Mouse (Mus musculus): Measurements from ENCODE around the gene Coro1b.
"Not testable (repeated sequence)": the region's sequence is repeated elsewhere in the genome, so short reads cannot be mapped to it uniquely, and the experiment has no call there.

Gene Coro1b

DNA sequence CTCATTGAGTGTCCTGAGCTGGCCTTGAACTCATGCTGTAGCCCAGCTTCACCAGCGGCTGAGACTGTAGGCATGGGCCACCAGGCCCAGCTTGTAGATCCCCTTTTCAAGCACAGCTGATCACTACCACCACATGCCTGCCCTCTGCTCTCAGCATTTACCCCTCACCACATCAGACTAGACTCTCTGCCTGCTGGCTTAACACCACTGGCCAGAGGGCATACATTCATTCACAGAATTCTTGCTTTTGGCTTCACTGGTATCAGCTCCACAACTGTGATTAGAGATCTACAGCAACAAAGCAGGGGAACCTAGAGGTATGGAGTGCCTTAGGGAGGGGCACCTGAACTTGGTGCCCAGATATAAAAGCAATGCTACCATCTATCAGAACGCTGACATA is 27.9 kb upstream of the Coro1b start:
- no peak for DNase-seq (ENCODE audit: low read depth)

DNA sequence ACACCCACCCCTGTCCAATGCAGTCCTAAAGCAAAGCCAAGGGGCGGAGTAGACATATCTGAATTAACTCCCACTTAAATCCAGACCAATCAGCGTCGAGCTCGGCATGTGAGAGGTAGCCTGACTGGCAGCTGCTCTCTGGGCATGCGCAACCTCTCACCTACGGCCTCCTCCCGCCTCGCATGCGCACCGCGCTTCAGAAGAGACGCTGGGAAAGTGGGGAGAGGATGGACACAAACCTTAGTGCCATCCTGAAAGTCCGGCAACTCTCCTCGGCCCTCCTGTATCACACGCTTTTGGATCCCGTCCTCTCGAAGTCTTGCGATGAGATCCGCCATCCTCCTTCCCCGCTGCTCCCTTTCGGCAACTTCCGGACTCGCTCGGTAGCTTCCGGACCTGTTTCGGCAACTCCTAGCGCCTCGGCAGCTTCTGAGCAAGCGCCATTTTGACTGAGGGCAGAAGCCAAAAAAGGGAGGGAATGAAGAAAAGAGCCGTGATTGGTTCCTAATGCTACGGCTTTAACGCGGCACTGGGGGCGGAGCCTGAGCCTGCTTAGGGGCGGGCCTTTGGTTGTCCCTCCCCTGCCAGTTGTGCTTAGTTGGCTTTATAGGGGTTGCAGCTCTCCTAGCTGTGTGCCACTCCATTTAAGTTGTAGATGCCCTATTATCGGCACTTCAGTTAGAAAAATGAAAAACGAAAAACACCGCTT is 27.2 kb upstream of the Coro1b start:
- DNase-seq (ENCODE audit: low read depth) = peak; percentile 100

DNA sequence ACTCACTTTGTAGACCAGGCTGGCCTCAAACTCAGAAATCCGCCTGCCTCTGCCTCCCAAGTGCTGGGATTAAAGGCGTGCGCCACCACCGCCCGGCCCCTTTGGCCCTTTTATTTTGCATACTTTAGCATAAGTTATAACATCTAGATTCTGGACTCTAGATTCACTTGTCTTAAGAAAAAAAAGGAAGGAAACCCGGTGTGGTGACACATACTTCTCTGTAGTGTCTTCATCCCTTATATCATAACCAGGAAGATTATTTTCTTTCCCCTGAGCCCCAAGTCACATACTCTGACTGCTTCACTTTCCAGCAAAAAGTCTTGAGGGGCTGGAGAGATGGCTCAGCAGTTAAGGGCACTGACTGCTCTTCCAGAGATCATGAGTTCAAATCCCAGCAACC is 26.5 kb upstream of the Coro1b start:
- DNase-seq (ENCODE audit: low read depth) = peak; percentile 47

DNA sequence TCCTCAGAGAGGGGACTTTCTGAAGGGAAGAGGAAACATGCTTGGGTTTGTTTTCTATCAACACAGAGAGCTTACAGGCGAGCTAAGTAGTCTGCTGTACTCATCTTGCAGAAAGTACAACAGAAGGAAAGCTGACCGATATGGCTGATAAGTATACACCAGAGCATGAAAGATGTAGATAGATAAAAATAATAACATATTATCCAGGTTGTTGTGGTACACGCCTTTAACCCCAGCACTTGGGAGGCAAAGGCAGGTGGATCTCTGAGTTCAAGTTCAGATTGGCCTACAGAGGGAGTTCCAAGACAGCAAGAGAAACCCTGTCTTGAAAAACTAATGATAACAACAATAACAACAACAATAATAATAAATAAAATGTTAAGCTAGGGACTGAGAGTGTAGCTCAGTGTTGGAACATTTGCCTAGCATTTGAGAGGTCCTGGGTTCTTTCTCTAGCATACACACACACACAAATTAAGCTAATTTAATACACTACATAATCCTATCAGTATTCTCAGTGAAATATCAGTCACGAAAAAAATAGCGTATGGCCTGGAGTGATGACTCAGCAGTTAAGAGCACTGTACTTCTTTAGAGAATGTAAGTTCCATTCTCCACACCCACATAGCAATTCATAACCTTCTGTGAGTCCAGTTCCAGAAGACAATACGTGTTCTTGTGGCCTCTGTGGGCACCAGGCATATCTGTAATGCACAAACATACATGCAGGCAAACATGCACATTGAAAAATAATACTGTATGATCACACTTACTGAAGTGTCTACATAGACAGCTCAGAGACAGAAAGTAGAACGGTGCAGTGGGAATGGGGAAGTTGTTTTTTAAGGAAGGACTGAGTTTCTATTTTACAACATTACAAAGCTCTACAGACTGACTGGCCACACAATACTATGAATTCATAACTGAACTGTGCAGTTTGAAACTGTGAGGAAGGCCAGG is 25.7 kb upstream of the Coro1b start:
- DNase-seq (ENCODE audit: low read depth) = peak; percentile 40

DNA sequence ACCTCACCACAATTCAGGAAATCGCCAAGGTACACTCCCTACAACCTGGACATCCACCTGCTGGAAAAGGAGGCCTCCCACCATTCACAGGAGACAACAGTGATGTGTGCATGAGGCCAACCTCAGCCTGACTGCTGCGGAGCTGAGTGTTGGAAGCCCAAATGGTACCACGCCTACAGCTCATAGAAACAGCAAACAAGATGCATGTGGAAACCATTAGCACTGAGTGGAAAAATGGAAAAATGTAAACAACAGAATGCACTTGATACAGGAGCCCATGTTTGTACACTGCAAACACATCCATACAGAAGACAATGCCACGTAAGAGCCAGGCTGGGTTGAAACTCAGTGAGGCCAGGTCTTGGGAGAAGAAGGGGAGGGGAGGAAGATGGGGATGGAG is 24.0 kb upstream of the Coro1b start:
- DNase-seq (ENCODE audit: low read depth) = no peak

DNA sequence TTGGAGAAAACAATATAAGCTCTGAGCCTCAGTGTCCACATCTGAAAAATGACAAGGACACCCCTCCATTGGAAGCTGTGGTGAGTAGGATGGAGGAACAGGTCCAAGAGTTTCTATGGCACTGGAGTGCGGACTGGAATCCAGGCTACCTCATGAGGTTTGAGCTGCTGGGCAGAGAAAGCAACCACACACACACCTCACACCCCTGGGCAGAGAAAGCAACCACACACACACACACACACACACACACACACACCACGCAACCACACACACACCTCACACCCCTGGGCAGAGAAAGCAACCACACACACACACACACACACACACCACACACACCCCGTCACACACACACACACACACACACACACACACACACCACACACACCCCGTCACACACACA is 23.2 kb upstream of the Coro1b start:
- peak; percentile 64 for DNase-seq (ENCODE audit: low read depth)

DNA sequence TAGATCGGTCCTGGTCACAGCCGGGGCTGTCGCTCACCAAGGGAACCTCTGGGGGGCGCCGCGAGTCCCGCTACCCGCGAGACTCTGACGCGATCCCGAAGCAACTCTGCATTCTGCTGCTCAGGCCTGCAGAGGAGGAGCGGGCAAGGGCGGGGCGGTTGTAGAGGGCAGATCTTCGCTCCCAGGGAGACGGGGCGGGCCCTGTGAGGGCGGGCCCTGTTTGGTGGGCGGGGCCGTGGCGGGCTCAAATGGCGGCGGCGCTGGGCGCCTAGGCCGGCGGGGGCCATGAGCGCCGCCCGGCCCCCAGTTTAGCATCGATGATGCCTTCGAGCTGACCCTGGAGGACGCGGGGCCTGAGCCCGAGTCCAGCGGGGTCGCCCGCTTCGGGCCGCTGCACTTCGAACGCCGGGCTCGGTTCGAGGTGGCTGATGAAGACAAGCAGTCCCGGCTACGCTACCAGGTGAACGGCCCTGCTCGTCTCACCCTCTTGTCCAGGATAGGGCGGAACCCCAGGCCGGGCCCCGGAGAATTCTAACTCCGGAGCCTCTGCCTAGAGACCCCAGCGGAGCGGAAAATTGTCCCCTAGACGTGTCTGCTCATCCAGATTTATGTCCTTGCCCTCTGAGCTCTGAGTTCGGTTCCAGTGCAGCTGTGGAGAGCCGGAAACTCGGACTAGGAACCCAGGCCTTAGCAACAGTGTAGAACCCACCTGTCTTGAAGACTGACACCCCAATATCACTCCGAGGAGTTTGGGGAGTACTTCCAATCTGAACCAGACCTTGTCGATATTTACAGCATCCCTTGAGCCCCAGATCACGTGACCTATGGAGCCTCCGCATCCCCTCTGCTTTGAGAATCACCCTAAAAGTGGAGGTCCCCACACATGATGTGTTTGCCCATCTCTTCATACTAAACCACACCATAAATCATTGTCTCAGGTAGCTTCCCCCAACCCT is 22.4 kb upstream of the Coro1b start, which contains the start of gene Aip:
Gene Aip, minus strand, starts transcription at position 118 of the 956 bp plus-strand sequence.
- DNase-seq (ENCODE audit: low read depth) = peak; percentile 98

DNA sequence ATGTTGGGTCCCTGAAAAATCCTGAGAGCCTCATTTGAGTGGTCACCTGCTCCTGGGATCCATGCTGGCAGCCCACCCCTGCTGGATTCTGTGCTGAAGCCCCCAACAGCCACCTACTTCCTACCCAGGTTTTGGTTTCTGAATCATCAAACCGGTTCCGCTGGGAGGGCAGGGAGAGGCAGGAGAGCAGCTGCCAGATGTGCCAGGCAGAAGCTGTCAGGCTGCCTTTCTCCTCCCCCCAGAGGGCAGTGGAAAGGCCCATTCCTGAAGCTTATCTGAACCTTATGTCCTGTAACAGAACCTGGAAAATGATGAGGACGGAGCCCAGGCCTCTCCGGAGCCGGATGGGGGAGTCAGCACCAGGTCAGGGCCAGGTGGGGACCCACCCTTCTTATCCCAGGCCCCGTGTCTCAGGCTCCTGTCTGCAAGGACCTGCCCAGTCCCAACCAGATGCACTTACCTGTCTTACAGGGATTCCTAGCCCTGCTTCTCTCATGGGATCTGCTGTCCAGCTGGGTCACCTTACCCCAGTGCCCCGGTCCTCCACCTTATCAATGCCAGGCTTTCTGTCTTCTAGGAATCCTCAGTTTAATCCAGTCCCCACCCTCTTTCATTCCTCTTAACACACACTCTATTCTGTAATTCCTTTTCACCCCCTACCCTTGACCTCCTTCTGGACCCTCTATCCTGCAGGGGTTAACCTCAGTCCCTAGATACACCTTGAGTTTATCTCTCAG is 21.5 kb upstream of the Coro1b start:
- DNase-seq (ENCODE audit: low read depth) = no peak

DNA sequence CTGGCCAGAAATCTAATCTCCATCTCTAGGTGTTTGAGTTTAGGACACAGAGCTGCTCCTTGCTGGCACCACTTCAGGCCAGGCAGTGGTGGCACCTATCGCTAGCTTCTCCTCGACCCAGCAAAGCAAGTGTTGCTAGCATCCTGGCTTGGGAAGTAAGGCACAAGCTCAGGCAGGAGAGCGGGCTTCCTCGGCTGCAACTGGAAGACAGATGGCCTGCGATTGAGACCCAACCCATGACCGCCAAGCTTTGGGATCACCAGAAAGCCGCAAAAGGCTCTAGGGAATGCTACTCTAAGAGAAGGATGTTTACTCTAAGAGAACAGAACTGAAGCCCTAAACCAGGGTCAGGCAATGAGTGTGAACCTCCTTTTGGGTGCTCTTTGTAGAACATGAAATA is 19.0 kb upstream of the Coro1b start:
- DNase-seq (ENCODE audit: low read depth) = no peak

DNA sequence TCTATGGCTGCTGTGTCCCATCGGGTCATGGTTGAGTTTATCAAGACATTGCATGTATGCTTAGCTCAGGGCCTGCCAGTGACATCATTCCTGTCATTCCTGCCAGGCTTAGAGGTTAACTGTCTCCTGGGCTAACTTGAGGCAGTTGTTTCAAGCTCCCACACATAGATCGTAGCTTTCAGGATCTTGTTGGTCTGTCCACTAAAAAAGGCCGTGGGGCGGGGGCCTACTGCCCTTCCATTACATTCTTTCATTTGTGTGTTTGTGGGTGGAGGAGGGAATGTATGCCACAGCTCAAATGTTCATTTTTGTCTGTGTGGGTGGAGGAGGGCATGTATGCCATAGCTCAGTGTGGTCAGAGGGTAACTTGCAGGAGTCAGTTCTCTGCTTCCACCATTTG is 18.3 kb upstream of the Coro1b start:
- no peak for DNase-seq (ENCODE audit: low read depth)

DNA sequence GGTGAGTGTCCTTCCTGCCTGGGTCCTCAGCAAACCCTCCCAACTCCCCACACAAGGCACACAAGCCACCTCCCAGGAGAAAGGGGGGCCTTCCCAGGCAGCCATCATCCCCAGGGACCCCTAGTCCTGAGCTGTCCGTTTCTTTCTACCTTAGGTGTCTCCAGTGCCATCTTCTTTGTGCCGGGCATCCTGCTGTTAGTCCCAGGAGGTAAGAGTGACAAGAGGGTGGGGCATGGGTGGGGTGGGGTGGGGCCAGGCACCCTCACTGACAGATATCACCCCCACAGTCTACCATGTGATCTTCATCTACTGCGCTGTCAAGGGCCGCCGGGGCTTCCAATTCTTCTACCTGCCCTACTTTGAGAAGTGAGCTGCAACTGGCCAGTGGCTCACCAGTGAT is 17.3 kb upstream of the Coro1b start:
- no peak for DNase-seq (ENCODE audit: low read depth)

DNA sequence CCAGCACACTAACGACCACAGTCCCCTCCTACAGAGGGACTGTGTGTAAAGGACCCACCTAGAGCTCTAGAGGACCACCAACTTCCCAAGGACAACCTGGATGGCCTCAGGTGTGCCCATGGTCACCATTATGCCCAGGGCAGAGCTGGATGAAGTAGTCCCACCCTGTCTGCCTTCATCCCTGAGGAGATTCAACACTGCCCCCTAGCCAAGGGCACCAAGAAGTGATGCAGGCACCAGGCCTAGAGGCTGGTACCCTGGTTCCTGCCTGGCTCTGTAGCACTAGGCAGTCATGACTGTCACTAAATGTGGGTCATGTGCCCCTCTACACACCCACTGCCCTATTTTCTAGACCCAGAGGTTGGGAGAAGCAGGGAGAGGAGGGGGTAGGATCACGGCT is 16.7 kb upstream of the Coro1b start:
- DNase-seq (ENCODE audit: low read depth) = no peak

DNA sequence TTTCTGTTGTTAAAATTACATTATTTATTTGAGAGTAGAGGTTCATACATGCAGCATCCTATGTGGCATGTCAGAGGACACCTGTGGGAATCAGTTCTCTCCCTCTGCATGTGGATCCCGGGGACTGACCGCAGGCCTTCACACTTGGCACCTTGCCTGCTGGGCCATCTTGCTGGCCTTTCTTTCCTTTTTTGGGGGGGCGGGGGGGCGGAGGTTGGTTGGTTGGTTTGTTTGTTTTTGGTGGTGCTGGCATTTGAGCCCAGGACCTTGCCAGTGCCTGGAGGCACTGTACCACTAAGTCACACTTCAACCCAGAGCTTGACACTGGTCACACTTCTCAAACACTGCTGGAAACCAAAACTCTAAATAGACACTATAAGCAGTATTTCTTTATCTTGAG is 14.1 kb upstream of the Coro1b start:
- DNase-seq (ENCODE audit: low read depth) = no peak

DNA sequence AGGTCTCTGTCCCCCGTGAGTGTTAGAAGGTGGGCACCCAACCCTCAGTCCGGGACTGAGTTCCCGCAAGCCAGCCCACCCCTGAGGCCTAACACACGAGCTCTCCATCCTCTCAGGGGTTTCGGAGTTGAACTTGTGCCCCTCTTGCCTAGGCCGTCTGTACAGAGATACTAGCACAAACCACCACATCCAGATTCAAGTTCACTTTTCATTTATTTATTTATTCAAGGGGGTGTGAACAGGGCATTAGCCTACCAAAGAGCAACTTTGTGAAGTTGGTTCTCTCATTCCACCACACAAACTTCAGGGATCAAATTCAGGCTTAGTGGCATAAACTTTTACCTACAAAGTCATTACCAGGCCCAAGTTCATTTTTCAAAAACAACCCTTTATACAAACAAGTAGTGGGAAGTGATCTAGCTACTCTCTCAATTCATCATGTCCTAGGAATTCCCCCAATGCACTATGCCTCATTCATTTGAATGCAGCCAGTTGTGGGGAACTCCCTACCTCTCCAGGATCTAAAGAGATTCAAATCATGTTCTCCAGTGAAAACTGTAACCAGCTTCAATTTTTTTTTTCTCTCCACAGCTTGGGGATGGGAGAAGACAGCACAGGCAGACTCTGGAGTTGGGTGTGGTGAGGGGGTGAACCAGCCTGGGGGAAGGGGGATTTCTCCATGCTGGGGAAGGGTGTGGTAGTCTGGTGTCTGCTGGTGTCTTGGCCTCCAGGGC is 13.0 kb upstream of the Coro1b start:
- not testable (repeated sequence) for DNase-seq (ENCODE audit: low read depth)

DNA sequence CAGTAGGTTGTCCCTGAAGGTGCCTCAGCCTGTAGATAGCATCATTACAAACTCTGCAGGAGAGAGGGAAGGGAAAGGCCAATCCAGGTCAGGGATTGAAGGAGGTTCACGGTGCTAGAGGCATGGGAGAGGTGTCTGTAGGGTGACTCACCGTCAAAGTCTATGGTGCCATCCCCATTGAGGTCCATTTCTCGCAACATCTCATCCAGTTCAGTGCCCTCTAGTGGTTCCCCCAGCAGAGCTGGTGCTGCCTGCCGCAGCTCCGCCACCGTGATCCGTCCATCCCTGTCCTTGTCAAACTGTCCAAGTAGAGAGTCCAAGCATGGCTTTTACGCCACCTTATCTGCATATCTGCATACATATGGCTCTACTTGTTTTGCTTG is 12.5 kb upstream of the Coro1b start:
- DNase-seq (ENCODE audit: low read depth) = peak; percentile 62

DNA sequence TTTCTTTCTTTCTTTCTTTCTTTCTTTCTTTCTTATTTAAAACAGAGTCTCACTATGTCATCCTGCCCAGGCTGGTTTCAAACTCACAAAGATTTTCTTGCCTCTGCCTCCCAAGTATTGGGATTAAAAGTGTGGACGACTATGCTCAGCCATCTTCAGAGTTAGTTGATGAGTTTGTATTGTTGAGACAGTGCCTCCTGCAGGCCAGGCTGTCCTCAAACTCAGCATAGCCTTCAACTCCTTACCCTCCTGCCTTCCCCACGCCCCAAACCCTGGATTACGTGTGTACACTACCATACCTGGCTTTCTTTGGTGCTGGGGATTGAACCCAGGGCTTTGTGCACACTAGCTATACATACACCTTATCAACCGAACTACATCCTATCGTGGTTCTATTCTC is 12.0 kb upstream of the Coro1b start:
- no peak for DNase-seq (ENCODE audit: low read depth)

DNA sequence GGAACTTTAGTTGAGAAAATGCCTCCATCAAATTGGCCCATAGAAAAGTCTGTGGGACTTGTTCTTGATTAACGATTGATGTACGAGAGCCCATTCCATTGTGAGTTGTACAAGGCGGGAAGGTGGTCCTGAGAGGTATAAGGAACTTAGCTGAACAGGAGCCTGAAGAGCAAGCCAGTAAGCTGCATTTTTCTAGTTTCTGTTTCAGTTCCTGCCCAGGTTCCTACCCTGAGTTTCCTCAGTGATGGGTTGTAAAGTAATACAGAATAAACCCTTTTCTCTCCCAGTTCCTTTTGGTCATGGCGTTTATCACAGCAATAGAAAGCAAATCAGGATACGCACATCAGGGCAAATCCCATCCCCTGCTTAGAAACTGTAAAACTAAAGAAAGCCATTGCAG is 10.5 kb upstream of the Coro1b start:
- no peak for DNase-seq (ENCODE audit: low read depth)

DNA sequence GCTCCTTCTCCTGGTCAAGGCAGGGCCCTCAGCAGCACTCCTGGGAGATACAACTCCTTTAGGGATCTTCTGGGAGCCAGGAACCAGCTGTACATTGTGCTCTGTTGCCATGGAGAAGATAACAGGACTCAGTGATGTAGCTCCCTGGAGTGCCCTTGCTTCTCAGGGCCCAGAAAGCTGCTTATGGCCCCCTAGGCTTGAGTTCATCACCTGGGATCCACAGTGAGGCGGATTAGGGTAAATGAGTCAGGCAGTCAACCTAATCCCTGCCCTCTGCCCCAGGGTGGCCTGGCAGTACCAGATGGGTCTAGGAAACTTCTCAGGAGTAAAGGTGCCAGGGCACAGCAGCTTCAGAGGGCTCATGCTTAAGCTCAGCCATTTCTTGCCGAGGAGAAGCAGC is 9.0 kb upstream of the Coro1b start, which contains the start of gene Gpr152:
Gene Gpr152, plus strand, starts transcription at position 342 of the 400 bp plus-strand sequence.
- no peak for DNase-seq (ENCODE audit: low read depth)

DNA sequence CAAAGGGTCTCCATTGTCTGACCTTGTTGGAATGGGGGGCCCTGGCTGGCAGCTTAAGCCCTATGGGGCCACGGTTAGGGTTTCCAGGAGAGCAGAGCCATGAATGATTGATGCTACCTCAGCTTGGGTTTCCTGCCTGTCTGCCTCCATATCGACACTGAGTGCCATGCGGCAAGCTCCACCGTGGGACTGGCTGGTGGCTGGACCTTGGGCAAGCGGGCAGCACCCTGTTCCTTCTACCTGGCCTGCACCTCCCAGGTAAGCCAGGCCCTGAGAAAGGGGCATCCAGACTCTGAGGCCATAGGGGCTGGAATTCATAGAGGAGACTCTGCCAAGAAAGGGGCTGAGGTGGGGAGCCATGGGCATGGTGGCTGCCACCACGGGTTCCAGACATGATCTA is 8.3 kb upstream of the Coro1b start:
- DNase-seq (ENCODE audit: low read depth) = no peak

DNA sequence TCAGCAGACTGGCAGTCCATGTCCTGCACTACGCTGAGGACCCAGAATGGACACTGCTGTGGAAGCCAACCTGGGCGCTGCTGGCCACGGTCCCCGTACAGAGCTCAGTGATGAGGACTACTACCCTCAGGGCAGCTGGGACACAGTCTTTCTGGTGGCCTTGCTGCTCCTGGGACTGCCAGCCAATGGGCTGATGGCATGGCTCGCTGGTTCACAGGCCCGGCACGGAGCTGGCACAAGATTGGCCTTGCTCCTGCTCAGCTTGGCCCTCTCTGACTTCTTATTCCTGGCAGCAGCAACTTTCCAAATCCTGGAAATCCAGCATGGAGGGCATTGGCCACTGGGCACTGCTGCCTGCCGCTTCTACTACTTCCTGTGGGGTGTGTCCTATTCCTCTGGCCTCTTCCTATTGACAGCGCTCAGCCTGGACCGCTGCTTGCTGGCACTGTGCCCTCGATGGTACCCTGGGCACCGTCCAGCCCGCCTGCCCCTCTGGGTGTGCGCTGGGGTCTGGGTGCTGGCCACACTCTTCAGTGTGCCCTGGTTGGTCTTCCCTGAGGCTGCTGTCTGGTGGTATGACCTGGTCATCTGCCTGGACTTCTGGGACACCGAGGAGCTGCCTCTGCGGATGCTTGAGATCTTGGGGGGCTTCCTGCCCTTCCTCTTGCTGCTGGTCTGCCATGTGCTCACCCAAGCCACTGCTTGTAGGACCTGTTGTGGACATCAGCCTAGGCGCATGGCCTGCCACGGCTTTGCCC is 5.8 kb upstream of the Coro1b start:
- no peak for DNase-seq (ENCODE audit: low read depth)
